Mouse (Mus musculus): ENCODE measurements around the gene Inha.

DNA sequence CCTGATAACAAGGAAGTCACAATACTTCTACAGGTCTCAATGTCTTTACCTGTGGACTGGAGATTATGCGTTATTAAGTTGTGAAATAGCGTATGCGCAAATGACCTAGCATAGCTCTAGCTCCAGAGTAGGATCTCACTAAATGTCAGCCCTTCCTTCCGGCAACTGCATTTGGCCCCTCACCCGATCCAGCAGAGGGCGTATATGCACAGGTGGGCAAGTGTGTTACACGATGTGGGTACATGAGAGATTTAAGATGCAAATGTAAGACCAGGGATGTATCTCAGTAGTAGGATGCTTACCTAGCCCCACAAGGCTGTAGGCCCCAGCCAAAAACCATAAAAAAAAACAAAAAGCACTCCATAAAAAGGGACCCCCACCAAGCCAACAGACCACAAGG is 7.4 kb upstream of the Inha start:
- TF ChIP-seq CTCF (IDR thresholded peaks at IDR 0.05; ENCODE audit: borderline replicate concordance, extremely low read depth, insufficient read depth, insufficient read length) = peak; percentile 25; the same call in 1 of the 2 replicates
- no peak for TF ChIP-seq POLR2A (IDR thresholded peaks at IDR 0.05; ENCODE audit: borderline replicate concordance, extremely low read depth, insufficient read depth, insufficient read length, poor library complexity, severe bottlenecking)

Data from brain, embryonic 14.5 days (tissue).